In genomic region chr11:119086144-119086971, GRCm38 (mm10) we compare ENCODE assay signal across 8 mouse cellular contexts. TPM values are rescaled to one million over a fixed set of nuclear protein-coding genes. Genes with fewer than 3 reads are reported as not detected.
DNase-seq lines count a peak whose midpoint lies in the region; ATAC-seq and TF ChIP-seq lines count a peak whose summit lies in the region.

Cbx4 (minus strand) TSS chr11:119086221.

- H3K4me1 ChIP-seq in embryonic facial prominence, embryonic 12.5 days = peaks cover 69% of the 10 kb centered on the region
- H3K4me1 ChIP-seq in limb, embryonic 14.5 days (ENCODE audit: control insufficient read depth, insufficient read depth, low read length) = peaks cover 62% of the 10 kb centered on the region
- H3K4me1 ChIP-seq in midbrain, embryonic 16.5 days (ENCODE audit: control insufficient read depth, insufficient read depth, low read length) = peaks cover 57% of the 10 kb centered on the region

- H3K4me2 ChIP-seq in embryonic facial prominence, embryonic 12.5 days (replicated peaks) = peak within 1 kb of the TSS; percentile 85
- peak within 1 kb of the TSS; percentile 91 for H3K4me2 ChIP-seq in limb, embryonic 14.5 days (replicated peaks; ENCODE audit: low read depth, low read length, severe bottlenecking)
- H3K4me2 ChIP-seq in midbrain, embryonic 16.5 days (ENCODE audit: low read length) = peak within 1 kb of the TSS; percentile 76

- H3K27ac ChIP-seq in embryonic facial prominence, embryonic 12.5 days = peak within 1 kb of the TSS; percentile 99
- H3K27ac ChIP-seq in limb, embryonic 14.5 days (replicated peaks; ENCODE audit: low read depth, low read length) = peak within 1 kb of the TSS; percentile 98
- peak within 1 kb of the TSS; percentile 99 for H3K27ac ChIP-seq in midbrain, embryonic 16.5 days (ENCODE audit: low read length)

- no peaks in the 10 kb centered on the region for H3K9me3 ChIP-seq in embryonic facial prominence, embryonic 12.5 days
- H3K9me3 ChIP-seq in limb, embryonic 14.5 days (ENCODE audit: control insufficient read depth, low read length) = no peaks in the 10 kb centered on the region
- H3K9me3 ChIP-seq in midbrain, embryonic 16.5 days (replicated peaks; ENCODE audit: control insufficient read depth, low read length, poor library complexity, severe bottlenecking) = no peaks in the 10 kb centered on the region

- peak; percentile 91 for DNase-seq in 3T3-L1 (ENCODE audit: low read depth, low spot score)
- peak; percentile 96 for DNase-seq in adrenal gland, postnatal 25 days
- peak; percentile 86 for DNase-seq in heart, adult 8-10 months (ENCODE audit: low spot score)
- DNase-seq in kidney, adult 9 months = peak; percentile 90
- peak; percentile 94 for DNase-seq in limb, embryonic 14.5 days (ENCODE audit: low spot score)
- peak; percentile 92 to 94 for DNase-seq in spleen, postnatal 36 days (ENCODE audit: low spot score in 2 of 2)

- H3K4me3 ChIP-seq in embryonic facial prominence, embryonic 12.5 days = peak within 1 kb of the TSS; percentile 88
- H3K4me3 ChIP-seq in limb, embryonic 14.5 days (replicated peaks; ENCODE audit: low read length) = peak within 1 kb of the TSS; percentile 99
- peak within 1 kb of the TSS; percentile 95 for H3K4me3 ChIP-seq in midbrain, embryonic 16.5 days (ENCODE audit: low read depth, low read length)

- peaks cover 64% of the 10 kb centered on the region for H3K27me3 ChIP-seq in embryonic facial prominence, embryonic 12.5 days
- peaks cover 56% of the 10 kb centered on the region for H3K27me3 ChIP-seq in limb, embryonic 14.5 days (ENCODE audit: control insufficient read depth, insufficient read depth, low read length)
- H3K27me3 ChIP-seq in midbrain, embryonic 16.5 days (ENCODE audit: control insufficient read depth, insufficient read depth, low read depth, low read length) = peaks cover 26% of the 10 kb centered on the region

- 0 out of 2 replicates have a peak, but pooled peaks have one; percentile 24 for TF ChIP-seq POLR2A in limb, embryonic 14.5 days (IDR thresholded peaks at IDR 0.05; ENCODE audit: borderline replicate concordance, extremely low read depth, insufficient read depth, insufficient read length)

- ATAC-seq in embryonic facial prominence, embryonic 12.5 days (ENCODE audit: insufficient number of reproducible peaks, insufficient read depth, low FRiP score, low TSS enrichment) = peak; percentile 85
- ATAC-seq in limb, embryonic 14.5 days (ENCODE audit: low FRiP score, low read depth) = peak; percentile 87
- peak; percentile 89 for ATAC-seq in midbrain, embryonic 16.5 days

- peaks cover 9% of the 10 kb centered on the region for H3K36me3 ChIP-seq in embryonic facial prominence, embryonic 12.5 days
- peaks cover 14% of the 10 kb centered on the region for H3K36me3 ChIP-seq in limb, embryonic 14.5 days (ENCODE audit: control insufficient read depth, insufficient read depth, low read length)
- peaks cover 8% of the 10 kb centered on the region; the same call in 1 of the 2 replicates for H3K36me3 ChIP-seq in midbrain, embryonic 16.5 days (ENCODE audit: control insufficient read depth, insufficient read depth, low read length)

- H3K9ac ChIP-seq in embryonic facial prominence, embryonic 12.5 days = peak within 1 kb of the TSS; percentile 88
- H3K9ac ChIP-seq in limb, embryonic 14.5 days (ENCODE audit: low read depth, low read length, severe bottlenecking) = peak within 1 kb of the TSS; percentile 83
- H3K9ac ChIP-seq in midbrain, embryonic 16.5 days (ENCODE audit: low read depth, low read length) = peak within 1 kb of the TSS; percentile 94

- under 1% methylated on average over 56 of the region's 67 CpGs for WGBS in embryonic facial prominence, embryonic 12.5 days
- WGBS in limb, embryonic 14.5 days = 1% methylated on average over 56 of the region's 67 CpGs
- WGBS in midbrain, embryonic 16.5 days = under 1% methylated on average over 54 of the region's 67 CpGs

RNA-seq across cellular contexts. Expression of gene Cbx4, which starts in this region (rescaled TPM):
- 100 and 121 TPM in 2 replicates for total RNA-seq in adrenal gland, postnatal 25 days (2021)
- polyA plus RNA-seq in embryonic facial prominence, embryonic 12.5 days (2016; fragmentation: Nextera tagmentation; extraction: Ambion mirVana) = 11.7 and 12.3 TPM in 2 replicates
- 10 to 100 TPM in 1 of 4 experiments, 1 to 10 TPM in 3; 5.2 to 12.8 (median 8.4) TPM for total RNA-seq in heart, adult 8-10 months (2022)
- polyA plus RNA-seq in limb, embryonic 14.5 days (2012; rRNA removed) = 23.1 and 24.3 TPM in 2 replicates
- 10.9 and 11.4 TPM in 2 replicates for polyA plus RNA-seq in limb, embryonic 14.5 days (2014; fragmentation: Nextera tagmentation; extraction: Ambion mirVana)
- 23.9 and 25.6 TPM in 2 replicates for polyA plus RNA-seq in midbrain, embryonic 16.5 days (2015; fragmentation: Nextera tagmentation; extraction: Ambion mirVana)

Comparison
In these comparisons a context has a peak if more than half of its experiments do, and no peak if none do; other contexts are left out.
1. Peak in every context shown above with its lines: DNase-seq, ATAC-seq, H3K4me3 ChIP-seq and H3K27ac ChIP-seq.